Mouse (Mus musculus): ENCODE data around the gene Zc3h13. TPM values are rescaled to one million over a fixed set of nuclear protein-coding genes. Genes with fewer than 3 reads are reported as not detected.

Zc3h13 gene
- polyA plus RNA-seq, 1 experiment from 2014 or later: 19.7 TPM

- Histone ChIP-seq H3K9ac (replicated peaks) (no peak overlapping the region), H3K4me2 (ENCODE audit: low read depth, low read length) (no peak overlapping the region), H3K27me3 (ENCODE audit: insufficient read depth, low read length) (no peaks in the 10 kb centered on the region), H3K4me3 (ENCODE audit: low read depth, low read length) (no peak overlapping the region), H3K36me3 (replicated peaks; ENCODE audit: insufficient read depth, low read length) (peaks cover 9% of the 10 kb centered on the region), H3K4me1 (ENCODE audit: insufficient read depth) (no peaks in the 10 kb centered on the region; the same call in 1 of the 2 replicates), H3K27ac (ENCODE audit: low read depth) (no peak overlapping the region), H3K9me3 (ENCODE audit: low read length) (no peaks in the 10 kb centered on the region)
- ATAC-seq (no peak), DNase-seq (no peak)
- TF ChIP-seq EP300 (IDR thresholded peaks at IDR 0.05; ENCODE audit: low read depth): no peak
- no peak for TF ChIP-seq CTCF (IDR thresholded peaks at IDR 0.05; ENCODE audit: low read depth)
- WGBS (ENCODE audit: insufficient replicate concordance): 79% methylated on average over 2 of the region's 2 CpGs
Measured at GRCm38 (mm10) chr14:75314484-75314883, 30.3 kb downstream of the Zc3h13 start.

GRCm38 (mm10) chr14:75318736-75319135 lies 34.6 kb downstream of the Zc3h13 start:
- ATAC-seq: no peak
- 80% methylated on average over 2 of the region's 2 CpGs for WGBS (ENCODE audit: insufficient replicate concordance)
- Histone ChIP-seq H3K9ac (replicated peaks) (no peak overlapping the region), H3K4me1 (ENCODE audit: insufficient read depth) (no peaks in the 10 kb centered on the region; the same call in 1 of the 2 replicates), H3K9me3 (ENCODE audit: low read length) (no peaks in the 10 kb centered on the region), H3K36me3 (replicated peaks; ENCODE audit: insufficient read depth, low read length) (peaks cover 23% of the 10 kb centered on the region), H3K4me3 (ENCODE audit: low read depth, low read length) (no peak overlapping the region), H3K27me3 (ENCODE audit: insufficient read depth, low read length) (no peaks in the 10 kb centered on the region), H3K27ac (ENCODE audit: low read depth) (no peak overlapping the region), H3K4me2 (ENCODE audit: low read depth, low read length) (no peak overlapping the region)
- no peak for DNase-seq
- TF ChIP-seq EP300 (IDR thresholded peaks at IDR 0.05; ENCODE audit: low read depth) (no peak), CTCF (IDR thresholded peaks at IDR 0.05; ENCODE audit: low read depth) (no peak)

DNA sequence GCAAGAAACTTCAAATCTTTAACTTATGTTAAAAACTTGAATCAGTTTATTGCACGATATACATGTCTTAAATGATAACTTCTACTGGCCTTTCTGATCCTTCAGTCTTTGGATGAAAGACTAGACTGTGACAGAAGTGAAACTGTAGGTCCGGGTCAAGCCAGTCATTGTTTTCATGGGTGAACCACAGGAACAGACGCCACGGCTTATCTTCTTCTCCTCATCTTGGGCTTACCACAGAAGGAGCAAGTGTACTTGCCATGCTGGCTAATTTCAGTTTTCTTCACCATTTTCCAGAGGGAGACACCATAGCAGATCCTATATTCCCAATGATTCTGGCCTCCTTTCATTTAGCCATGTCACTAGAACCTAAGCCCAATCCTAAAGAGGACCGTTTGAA lies 36.1 kb downstream of the Zc3h13 start:
- ATAC-seq (no peak), DNase-seq (no peak)
- Histone ChIP-seq H3K9ac (replicated peaks) (no peak overlapping the region), H3K27ac (ENCODE audit: low read depth) (no peak overlapping the region), H3K9me3 (ENCODE audit: low read length) (no peaks in the 10 kb centered on the region), H3K27me3 (ENCODE audit: insufficient read depth, low read length) (no peaks in the 10 kb centered on the region), H3K4me3 (ENCODE audit: low read depth, low read length) (no peak overlapping the region), H3K4me2 (ENCODE audit: low read depth, low read length) (no peak overlapping the region), H3K4me1 (ENCODE audit: insufficient read depth) (no peaks in the 10 kb centered on the region; the same call in 1 of the 2 replicates), H3K36me3 (replicated peaks; ENCODE audit: insufficient read depth, low read length) (peaks cover 32% of the 10 kb centered on the region)
- TF ChIP-seq EP300 (IDR thresholded peaks at IDR 0.05; ENCODE audit: low read depth) (no peak), CTCF (IDR thresholded peaks at IDR 0.05; ENCODE audit: low read depth) (no peak)
- 56% methylated on average over 5 of the region's 5 CpGs for WGBS (ENCODE audit: insufficient replicate concordance)

- Histone ChIP-seq H3K9me3 (ENCODE audit: low read length) (no peaks in the 10 kb centered on the region), H3K27ac (ENCODE audit: low read depth) (no peak overlapping the region), H3K4me3 (ENCODE audit: low read depth, low read length) (no peak overlapping the region), H3K4me2 (ENCODE audit: low read depth, low read length) (no peak overlapping the region), H3K9ac (replicated peaks) (no peak overlapping the region), H3K27me3 (ENCODE audit: insufficient read depth, low read length) (no peaks in the 10 kb centered on the region), H3K4me1 (ENCODE audit: insufficient read depth) (no peaks in the 10 kb centered on the region; the same call in 1 of the 2 replicates), H3K36me3 (replicated peaks; ENCODE audit: insufficient read depth, low read length) (peaks cover 48% of the 10 kb centered on the region)
- no peak for ATAC-seq
- TF ChIP-seq CTCF (IDR thresholded peaks at IDR 0.05; ENCODE audit: low read depth) (no peak), EP300 (IDR thresholded peaks at IDR 0.05; ENCODE audit: low read depth) (no peak)
- WGBS (ENCODE audit: insufficient replicate concordance): 94% methylated on average over 32 of the region's 32 CpGs
- DNase-seq: no peak
Measured at GRCm38 (mm10) chr14:75323354-75323753, 39.2 kb downstream of the Zc3h13 start.

DNA sequence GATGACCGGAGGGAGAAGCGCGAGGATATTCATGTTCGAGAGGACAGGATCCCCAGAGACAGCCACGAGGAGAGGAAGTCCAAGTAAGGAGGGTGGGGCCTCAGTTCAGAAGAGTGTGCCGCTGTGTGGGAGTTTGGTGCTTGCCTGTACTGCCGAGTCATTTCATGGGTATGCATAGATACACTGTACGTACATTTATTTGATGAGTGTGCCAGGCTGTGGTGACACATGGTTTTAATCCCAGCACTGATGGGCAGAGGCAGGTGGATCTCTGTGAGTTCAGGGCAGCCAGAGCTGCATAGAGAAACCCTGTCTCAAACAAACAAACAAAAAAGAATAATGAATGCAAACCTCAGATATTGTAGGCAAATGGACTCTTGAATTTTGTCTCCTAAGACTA lies 43.9 kb downstream of the Zc3h13 start:
- no peak overlapping the region for H3K4me3 ChIP-seq (ENCODE audit: low read depth, low read length)
- DNase-seq (no peak), ATAC-seq (no peak)
- no peaks in the 10 kb centered on the region for H3K27me3 ChIP-seq (ENCODE audit: insufficient read depth, low read length)
- 65% methylated on average over 8 of the region's 8 CpGs for WGBS (ENCODE audit: insufficient replicate concordance)
- peaks cover 71% of the 10 kb centered on the region for H3K36me3 ChIP-seq (replicated peaks; ENCODE audit: insufficient read depth, low read length)
- TF ChIP-seq EP300 (IDR thresholded peaks at IDR 0.05; ENCODE audit: low read depth) (no peak), CTCF (IDR thresholded peaks at IDR 0.05; ENCODE audit: low read depth) (no peak)
- no peak overlapping the region for H3K4me2 ChIP-seq (ENCODE audit: low read depth, low read length)
- no peaks in the 10 kb centered on the region for H3K9me3 ChIP-seq (ENCODE audit: low read length)
- H3K9ac ChIP-seq (replicated peaks): no peak overlapping the region
- H3K4me1 ChIP-seq (ENCODE audit: insufficient read depth): no peaks in the 10 kb centered on the region
- H3K27ac ChIP-seq (ENCODE audit: low read depth): no peak overlapping the region

DNA sequence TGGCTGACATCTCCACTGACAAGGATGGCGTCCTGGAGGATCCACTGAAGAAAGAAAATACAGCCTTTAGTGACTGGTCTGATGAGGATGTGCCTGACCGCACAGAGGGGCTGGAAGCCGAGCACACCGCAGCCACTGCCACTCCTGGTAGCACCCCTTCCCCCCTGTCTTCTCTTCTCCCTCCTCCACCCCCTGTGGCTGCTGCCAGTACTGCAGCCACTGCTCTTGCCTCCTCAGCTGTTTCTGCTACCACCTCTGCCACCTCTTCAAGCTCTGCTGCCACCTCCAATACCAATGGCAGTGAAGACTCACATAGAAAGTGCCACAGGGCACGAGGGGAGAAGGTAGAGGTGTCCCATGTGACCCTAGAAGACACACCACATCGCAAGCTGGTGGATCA lies 46.4 kb downstream of the Zc3h13 start:
- Histone ChIP-seq H3K4me1 (ENCODE audit: insufficient read depth) (no peaks in the 10 kb centered on the region), H3K4me2 (ENCODE audit: low read depth, low read length) (no peak overlapping the region), H3K36me3 (replicated peaks; ENCODE audit: insufficient read depth, low read length) (peaks cover 59% of the 10 kb centered on the region), H3K27me3 (ENCODE audit: insufficient read depth, low read length) (no peaks in the 10 kb centered on the region), H3K9me3 (ENCODE audit: low read length) (no peaks in the 10 kb centered on the region), H3K9ac (replicated peaks) (no peak overlapping the region), H3K4me3 (ENCODE audit: low read depth, low read length) (no peak overlapping the region), H3K27ac (ENCODE audit: low read depth) (no peak overlapping the region)
- peak; percentile 32 for DNase-seq
- no peak for ATAC-seq
- TF ChIP-seq EP300 (IDR thresholded peaks at IDR 0.05; ENCODE audit: low read depth) (no peak), CTCF (IDR thresholded peaks at IDR 0.05; ENCODE audit: low read depth) (peak; percentile 67)
- WGBS (ENCODE audit: insufficient replicate concordance): 91% methylated on average over 6 of the region's 6 CpGs

GRCm38 (mm10) chr14:75334321-75334720 lies 50.1 kb downstream of the Zc3h13 start:
- 84% methylated on average over 4 of the region's 4 CpGs for WGBS (ENCODE audit: insufficient replicate concordance)
- Histone ChIP-seq H3K4me3 (ENCODE audit: low read depth, low read length) (no peak overlapping the region), H3K36me3 (replicated peaks; ENCODE audit: insufficient read depth, low read length) (peaks cover 48% of the 10 kb centered on the region), H3K27ac (ENCODE audit: low read depth) (no peak overlapping the region), H3K9me3 (ENCODE audit: low read length) (no peaks in the 10 kb centered on the region), H3K9ac (replicated peaks) (no peak overlapping the region), H3K27me3 (ENCODE audit: insufficient read depth, low read length) (no peaks in the 10 kb centered on the region), H3K4me1 (ENCODE audit: insufficient read depth) (no peaks in the 10 kb centered on the region), H3K4me2 (ENCODE audit: low read depth, low read length) (no peak overlapping the region)
- TF ChIP-seq CTCF (IDR thresholded peaks at IDR 0.05; ENCODE audit: low read depth): no peak
- no peak for TF ChIP-seq EP300 (IDR thresholded peaks at IDR 0.05; ENCODE audit: low read depth)
- ATAC-seq (no peak), DNase-seq (no peak)
